Mouse (Mus musculus): ENCODE results near the gene Pxk. TPM values are rescaled to one million over a fixed set of nuclear protein-coding genes. Genes with fewer than 3 reads are reported as not detected.

The Pxk gene
- polyA plus RNA-seq, 1 experiment from 2014 or later: 29.4 TPM

GRCm38 (mm10) chr14:8080165-8080679 lies 17.8 kb upstream of the Pxk start, which contains the start of gene Rpp14:
Gene Rpp14, plus strand, starts transcription at chr14:8080367.
- H3K9me3 ChIP-seq (ENCODE audit: control insufficient read depth, low read length): no peaks in the 10 kb centered on the region
- H3K27ac ChIP-seq (replicated peaks): peak within 1 kb of the TSS; percentile 98
- peak within 1 kb of the TSS; percentile 67 for H3K4me2 ChIP-seq (replicated peaks; ENCODE audit: low read depth)
- TF ChIP-seq EP300 (optimal IDR thresholded peaks at IDR 0.05) (no peak), CTCF (IDR thresholded peaks at IDR 0.05; ENCODE audit: low read depth) (peak; percentile 99)
- 0 out of 2 replicates have a peak, but pooled peaks cover 4% of the 10 kb centered on the region for H3K36me3 ChIP-seq (ENCODE audit: control insufficient read depth, insufficient read depth, low read length)
- ATAC-seq (ENCODE audit: low FRiP score, low TSS enrichment): peak; percentile 98
- under 1% methylated on average over 47 of the region's 47 CpGs for WGBS
- peak; percentile 95 for DNase-seq (ENCODE audit: low spot score)
- no peaks in the 10 kb centered on the region for H3K27me3 ChIP-seq (ENCODE audit: control insufficient read depth, insufficient read depth, low read length)
- peak within 1 kb of the TSS; percentile 82 for H3K9ac ChIP-seq (ENCODE audit: low read length)
- 0 out of 2 replicates have a peak, but pooled peaks cover 4% of the 10 kb centered on the region for H3K4me1 ChIP-seq (replicated peaks; ENCODE audit: control insufficient read depth, insufficient read depth)
- H3K4me3 ChIP-seq (ENCODE audit: low read depth, low read length): peak within 1 kb of the TSS; percentile 58

- peak; percentile 34 for DNase-seq (ENCODE audit: low spot score)
- no peak for TF ChIP-seq EP300 (optimal IDR thresholded peaks at IDR 0.05)
These were observed 17.3 kb upstream of the Pxk start for GRCm38 (mm10) chr14:8080718-8081117.

GRCm38 (mm10) chr14:8082949-8083348 lies 15.1 kb upstream of the Pxk start:
- H3K27ac ChIP-seq (replicated peaks): no peak overlapping the region
- ATAC-seq (ENCODE audit: low FRiP score, low TSS enrichment) (no peak), DNase-seq (ENCODE audit: low spot score) (no peak)
- peaks cover 14% of the 10 kb centered on the region; the same call in 1 of the 2 replicates for H3K36me3 ChIP-seq (ENCODE audit: control insufficient read depth, insufficient read depth, low read length)
- H3K4me3 ChIP-seq (ENCODE audit: low read depth, low read length): no peak overlapping the region
- H3K9me3 ChIP-seq (ENCODE audit: control insufficient read depth, low read length): no peaks in the 10 kb centered on the region
- no peak for TF ChIP-seq EP300 (optimal IDR thresholded peaks at IDR 0.05)
- TF ChIP-seq CTCF (IDR thresholded peaks at IDR 0.05; ENCODE audit: low read depth): no peak
- no peaks in the 10 kb centered on the region for H3K27me3 ChIP-seq (ENCODE audit: control insufficient read depth, insufficient read depth, low read length)
- WGBS: 82% methylated on average over 1 of the region's 1 CpGs
- 0 out of 2 replicates have a peak, but pooled peaks cover 4% of the 10 kb centered on the region for H3K4me1 ChIP-seq (replicated peaks; ENCODE audit: control insufficient read depth, insufficient read depth)
- no peak overlapping the region for H3K9ac ChIP-seq (ENCODE audit: low read length)
- H3K4me2 ChIP-seq (replicated peaks; ENCODE audit: low read depth): no peak overlapping the region

More at GRCm38 (mm10) chr14:8080718-8081117, 17.3 kb upstream of the Pxk start:
- H3K4me2 ChIP-seq (replicated peaks; ENCODE audit: low read depth): peak overlapping the region; percentile 67
- H3K9me3 ChIP-seq (ENCODE audit: control insufficient read depth, low read length): no peaks in the 10 kb centered on the region
- H3K4me3 ChIP-seq (ENCODE audit: low read depth, low read length): peak overlapping the region; percentile 58
- H3K9ac ChIP-seq (ENCODE audit: low read length): peak overlapping the region; percentile 82
- peak; percentile 30; the same call in 1 of the 2 replicates for ATAC-seq (ENCODE audit: low FRiP score, low TSS enrichment)
- H3K4me1 ChIP-seq (replicated peaks; ENCODE audit: control insufficient read depth, insufficient read depth): 0 out of 2 replicates have a peak, but pooled peaks cover 4% of the 10 kb centered on the region
- peaks cover 7% of the 10 kb centered on the region; the same call in 1 of the 2 replicates for H3K36me3 ChIP-seq (ENCODE audit: control insufficient read depth, insufficient read depth, low read length)
- no peaks in the 10 kb centered on the region for H3K27me3 ChIP-seq (ENCODE audit: control insufficient read depth, insufficient read depth, low read length)
- 2% methylated on average over 11 of the region's 11 CpGs for WGBS
- peak overlapping the region; percentile 98 for H3K27ac ChIP-seq (replicated peaks)

- no peak for ATAC-seq (ENCODE audit: low FRiP score, low TSS enrichment)
- DNase-seq (ENCODE audit: low spot score): no peak
- Histone ChIP-seq H3K4me2 (replicated peaks; ENCODE audit: low read depth) (no peak overlapping the region), H3K27ac (replicated peaks) (no peak overlapping the region), H3K4me1 (replicated peaks; ENCODE audit: control insufficient read depth, insufficient read depth) (no peaks in the 10 kb centered on the region), H3K4me3 (ENCODE audit: low read depth, low read length) (no peak overlapping the region), H3K9ac (ENCODE audit: low read length) (no peak overlapping the region), H3K9me3 (ENCODE audit: control insufficient read depth, low read length) (no peaks in the 10 kb centered on the region), H3K36me3 (ENCODE audit: control insufficient read depth, insufficient read depth, low read length) (peaks cover 13% of the 10 kb centered on the region; the same call in 1 of the 2 replicates), H3K27me3 (ENCODE audit: control insufficient read depth, insufficient read depth, low read length) (no peaks in the 10 kb centered on the region)
- no peak for TF ChIP-seq EP300 (optimal IDR thresholded peaks at IDR 0.05)
- no peak for TF ChIP-seq CTCF (IDR thresholded peaks at IDR 0.05; ENCODE audit: low read depth)
- 70% methylated on average over 2 of the region's 2 CpGs for WGBS
These were observed 9.0 kb upstream of the Pxk start for GRCm38 (mm10) chr14:8089016-8089415.

GRCm38 (mm10) chr14:8092573-8092972 lies 5.4 kb upstream of the Pxk start:
- H3K36me3 ChIP-seq (ENCODE audit: control insufficient read depth, insufficient read depth, low read length): 0 out of 2 replicates have a peak, but pooled peaks cover 2% of the 10 kb centered on the region

GRCm38 (mm10) chr14:8093427-8093826 lies 4.6 kb upstream of the Pxk start:
- WGBS: 60% methylated on average over 5 of the region's 5 CpGs
- 0 out of 2 replicates have a peak, but pooled peaks cover 2% of the 10 kb centered on the region for H3K36me3 ChIP-seq (ENCODE audit: control insufficient read depth, insufficient read depth, low read length)
- H3K4me1 ChIP-seq (replicated peaks; ENCODE audit: control insufficient read depth, insufficient read depth): no peaks in the 10 kb centered on the region
- no peak for TF ChIP-seq CTCF (IDR thresholded peaks at IDR 0.05; ENCODE audit: low read depth)
- no peak for TF ChIP-seq EP300 (optimal IDR thresholded peaks at IDR 0.05)
- no peak overlapping the region for H3K27ac ChIP-seq (replicated peaks)
- no peaks in the 10 kb centered on the region for H3K9me3 ChIP-seq (ENCODE audit: control insufficient read depth, low read length)
- no peak overlapping the region for H3K4me3 ChIP-seq (ENCODE audit: low read depth, low read length)
- no peak for DNase-seq (ENCODE audit: low spot score)
- no peak for ATAC-seq (ENCODE audit: low FRiP score, low TSS enrichment)
- no peak overlapping the region for H3K4me2 ChIP-seq (replicated peaks; ENCODE audit: low read depth)
- H3K27me3 ChIP-seq (ENCODE audit: control insufficient read depth, insufficient read depth, low read length): no peaks in the 10 kb centered on the region
- no peak overlapping the region for H3K9ac ChIP-seq (ENCODE audit: low read length)

More at GRCm38 (mm10) chr14:8092573-8092972, 5.4 kb upstream of the Pxk start:
- TF ChIP-seq CTCF (IDR thresholded peaks at IDR 0.05; ENCODE audit: low read depth) (peak; percentile 72), EP300 (optimal IDR thresholded peaks at IDR 0.05) (no peak)
- DNase-seq (ENCODE audit: low spot score): no peak
- Histone ChIP-seq H3K9ac (ENCODE audit: low read length) (no peak overlapping the region), H3K27ac (replicated peaks) (no peak overlapping the region), H3K4me2 (replicated peaks; ENCODE audit: low read depth) (no peak overlapping the region), H3K4me1 (replicated peaks; ENCODE audit: control insufficient read depth, insufficient read depth) (no peaks in the 10 kb centered on the region), H3K9me3 (ENCODE audit: control insufficient read depth, low read length) (no peaks in the 10 kb centered on the region), H3K27me3 (ENCODE audit: control insufficient read depth, insufficient read depth, low read length) (no peaks in the 10 kb centered on the region), H3K4me3 (ENCODE audit: low read depth, low read length) (no peak overlapping the region)
- no peak for ATAC-seq (ENCODE audit: low FRiP score, low TSS enrichment)
- WGBS: 86% methylated on average over 2 of the region's 2 CpGs

Data from stomach, postnatal 0 days (tissue).